ENCODE assay signal across 14 mouse cellular contexts in the genomic region with DNA sequence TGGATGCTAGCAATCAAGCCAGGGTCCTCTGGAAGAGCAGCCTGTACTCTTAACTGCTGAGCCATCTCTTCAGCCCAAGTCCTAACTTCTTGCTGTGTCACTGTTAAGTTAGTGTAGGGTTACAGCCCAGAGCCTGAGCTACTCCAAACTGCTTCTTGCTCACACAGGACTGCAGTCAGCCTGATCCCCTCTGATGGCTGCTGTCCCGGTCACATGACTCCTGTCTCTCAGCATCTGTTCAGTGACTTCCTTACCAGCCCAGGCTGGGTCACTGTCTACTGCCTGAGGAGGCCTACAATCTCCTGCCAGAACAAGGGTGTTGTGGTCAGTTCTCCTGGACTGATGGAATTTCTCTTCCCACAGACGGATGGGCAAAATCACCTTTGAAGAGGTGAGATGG. TPM values are rescaled to one million over a fixed set of nuclear protein-coding genes. Genes with fewer than 3 reads are reported as not detected.
A peak's percentile ranks its signal among the peaks of the same experiment; 100 is the strongest.
DNase-seq lines count a peak whose midpoint lies in the region; ATAC-seq and TF ChIP-seq lines count a peak whose summit lies in the region.
"Had no signal": no experiment of that assay in that cellular context is flagged by ENCODE, and none has a peak within 500 bp of the region (broad histone marks: within the 10 kb centered on the region; RNA-seq: fewer than 3 reads in every experiment).

No protein-coding gene starts in this region.

- peak overlapping the region; percentile 41; the same call in 1 of the 2 replicates for H3K27ac ChIP-seq in spleen, adult 2 months (ENCODE audit: insufficient read depth, low read length)
- no peak overlapping the region for H3K27ac ChIP-seq in forebrain, embryonic 12.5 days
- H3K27ac ChIP-seq: heart, embryonic 13.5 days; midbrain, embryonic 13.5 days had no signal

- DNase-seq in embryo, embryonic 10 days (ENCODE audit: low spot score), result peak; percentile 32
- no peak for DNase-seq in embryo, embryonic 9.5 days (ENCODE audit: extremely low spot score)
- no peak for DNase-seq in spleen, adult 2 months (ENCODE audit: low read depth in 1 of 2, low spot score in 2 of 2)
- DNase-seq in spleen, adult 18-20 months, result no peak
- peak; percentile 2 for DNase-seq in brain, embryonic 14.5 days (ENCODE audit: low read depth)
- DNase-seq in naive thymus-derived CD4-positive, alpha-beta T cell, adult 2 months (ENCODE audit: low read depth), result peak; percentile 61
- DNase-seq in frontal cortex, postnatal 36 days (ENCODE audit: low spot score in 2 of 2), result no peak
- DNase-seq: adrenal gland, postnatal 14 days; kidney, adult 11 months; lung, postnatal 10 days; right cerebral cortex, adult 18-20 months had no signal

- no peaks in the 10 kb centered on the region for H3K9me3 ChIP-seq in forebrain, embryonic 12.5 days
- H3K9me3 ChIP-seq: heart, embryonic 13.5 days; midbrain, embryonic 13.5 days had no signal

- no peaks in the 10 kb centered on the region for H3K36me3 ChIP-seq in spleen, adult 2 months (ENCODE audit: control insufficient read depth, insufficient read depth, low read length)
- no peaks in the 10 kb centered on the region for H3K36me3 ChIP-seq in forebrain, embryonic 12.5 days (replicated peaks)
- H3K36me3 ChIP-seq: heart, embryonic 13.5 days; midbrain, embryonic 13.5 days had no signal

- TF ChIP-seq CTCF in spleen, adult 2 months (IDR thresholded peaks at IDR 0.05; ENCODE audit: extremely low read depth, insufficient read depth, insufficient read length, insufficient replicate concordance), result no peak
- TF ChIP-seq CTCF in brain, embryonic 14.5 days (IDR thresholded peaks at IDR 0.05; ENCODE audit: borderline replicate concordance, extremely low read depth, insufficient read depth, insufficient read length), result no peak

- no peak overlapping the region for H3K4me2 ChIP-seq in forebrain, embryonic 12.5 days
- H3K4me2 ChIP-seq: heart, embryonic 13.5 days; midbrain, embryonic 13.5 days had no signal

- no peak for TF ChIP-seq POLR2A in spleen, adult 2 months (IDR thresholded peaks at IDR 0.05; ENCODE audit: low read depth, low read length)
- TF ChIP-seq POLR2A in brain, embryonic 14.5 days (IDR thresholded peaks at IDR 0.05; ENCODE audit: borderline replicate concordance, extremely low read depth, insufficient read depth, insufficient read length, poor library complexity, severe bottlenecking), result no peak

- peaks cover 21% of the 10 kb centered on the region for H3K4me1 ChIP-seq in spleen, adult 2 months (ENCODE audit: control insufficient read depth, insufficient read depth, insufficient read length)
- no peaks in the 10 kb centered on the region for H3K4me1 ChIP-seq in forebrain, embryonic 12.5 days
- H3K4me1 ChIP-seq: heart, embryonic 13.5 days; midbrain, embryonic 13.5 days had no signal

- WGBS in spleen, adult 2 months, result 61% methylated on average over 2 of the region's 2 CpGs
- WGBS in forebrain, embryonic 12.5 days, result 75% methylated on average over 2 of the region's 2 CpGs

- H3K27me3 ChIP-seq in spleen, adult 2 months (ENCODE audit: control insufficient read depth, insufficient read depth, low read length), result no peaks in the 10 kb centered on the region
- H3K27me3 ChIP-seq in forebrain, embryonic 12.5 days, result no peaks in the 10 kb centered on the region
- H3K27me3 ChIP-seq: midbrain, embryonic 13.5 days had no signal

- no peak overlapping the region for H3K9ac ChIP-seq in forebrain, embryonic 12.5 days
- H3K9ac ChIP-seq: heart, embryonic 13.5 days; midbrain, embryonic 13.5 days had no signal

- H3K4me3 ChIP-seq in spleen, adult 2 months (ENCODE audit: extremely low read depth, insufficient read depth, insufficient read length), result no peak overlapping the region
- H3K4me3 ChIP-seq in forebrain, embryonic 12.5 days (replicated peaks), result no peak overlapping the region
- H3K4me3 ChIP-seq: heart, embryonic 13.5 days; midbrain, embryonic 13.5 days had no signal

- no peak for ATAC-seq in forebrain, embryonic 12.5 days (ENCODE audit: low FRiP score)
- ATAC-seq: midbrain, embryonic 13.5 days had no signal

RNA-seq across cellular contexts. Expression of gene Nlrc5, which starts 18.9 kb away (rescaled TPM):
- 47.3 and 58.1 TPM in 2 replicates for polyA plus RNA-seq in spleen, adult 2 months (2012; rRNA removed)
- polyA plus RNA-seq in brain, embryonic 14.5 days (2012; rRNA removed), result 0.36 and 0.64 TPM in 2 replicates
- 0.12 and 0.13 TPM in 2 replicates for polyA plus RNA-seq in forebrain, embryonic 12.5 days (2016; fragmentation: Nextera tagmentation; extraction: Ambion mirVana)

RNA-seq across cellular contexts. Expression of gene Herpud1, which starts 29.0 kb away (rescaled TPM):
- polyA plus RNA-seq in spleen, adult 2 months (2012; rRNA removed), result 198 and 350 TPM in 2 replicates
- polyA plus RNA-seq in brain, embryonic 14.5 days (2012; rRNA removed), result 56.0 and 69.9 TPM in 2 replicates
- polyA plus RNA-seq in forebrain, embryonic 12.5 days (2016; fragmentation: Nextera tagmentation; extraction: Ambion mirVana), result 52.0 and 58.0 TPM in 2 replicates

Comparison
In these comparisons a context has a peak if more than half of its experiments do, and no peak if none do; other contexts are left out.
1. DNase-seq: peak in embryo, embryonic 10 days (single experiment), brain, embryonic 14.5 days (single experiment) and naive thymus-derived CD4-positive, alpha-beta T cell, adult 2 months (single experiment); none in embryo, embryonic 9.5 days (single experiment), spleen, adult 2 months (0 of 2), spleen, adult 18-20 months (0 of 2) and frontal cortex, postnatal 36 days (0 of 2).
2. RNA of gene Nlrc5, which starts 18.9 kb away (polyA plus RNA-seq): 47.3 to 58.1 TPM in spleen, adult 2 months; 0.36 to 0.64 TPM in brain, embryonic 14.5 days and 0.12 to 0.13 TPM in forebrain, embryonic 12.5 days; every median in the first group is over 10 times any median in the second.